Mouse (Mus musculus) right cerebral cortex, postnatal 36 days (tissue): ENCODE data around the gene Tcp1.
"Not testable (repeated sequence)": the region's sequence is repeated elsewhere in the genome, so short reads cannot be mapped to it uniquely, and the experiment has no call there.

Experiments
- DNase-seq, 2 experiments: peaks; one replicate each; pipeline ENCODE4 v3.0.0; 2022; ENCODE audit warnings: low spot score in 2 of 2, mixed read lengths in 1 of 2

The Tcp1 gene

GRCm38 (mm10) chr17:12915881-12916583 lies 531 bp downstream of the Tcp1 start, which contains the start of gene Mrpl18:
TSS of gene Mrpl18 (minus strand) at chr17:12916345.
- peak; percentile 99 to 100 for DNase-seq

- DNase-seq: peak in 1 of 2 experiments; percentile 34
These were observed 1.3 kb downstream of the Tcp1 start for GRCm38 (mm10) chr17:12916588-12917380.

- no peak for DNase-seq
These were observed 5.6 kb downstream of the Tcp1 start for GRCm38 (mm10) chr17:12921073-12921472.

GRCm38 (mm10) chr17:12925001-12925400 lies 9.5 kb downstream of the Tcp1 start:
- no peak for DNase-seq

GRCm38 (mm10) chr17:12925703-12926180 lies 10.2 kb downstream of the Tcp1 start:
- no peak for DNase-seq

GRCm38 (mm10) chr17:12931576-12931975 lies 16.1 kb downstream of the Tcp1 start:
- not testable (repeated sequence) for DNase-seq

- DNase-seq: no peak
These were observed 20.2 kb downstream of the Tcp1 start for GRCm38 (mm10) chr17:12935719-12936118.

- DNase-seq: no peak
These were observed 22.0 kb downstream of the Tcp1 start for GRCm38 (mm10) chr17:12937412-12937970.

- no peak for DNase-seq
These were observed 22.6 kb downstream of the Tcp1 start for GRCm38 (mm10) chr17:12938077-12938476.

GRCm38 (mm10) chr17:12939377-12940148 lies 24.1 kb downstream of the Tcp1 start:
- not testable (repeated sequence) for DNase-seq

GRCm38 (mm10) chr17:12940151-12940805 lies 24.8 kb downstream of the Tcp1 start, which contains the start of gene Acat3:
TSS of gene Acat3 (minus strand) at chr17:12940600.
- no peak for DNase-seq

GRCm38 (mm10) chr17:12941543-12942260 lies 26.2 kb downstream of the Tcp1 start:
- DNase-seq: no peak

GRCm38 (mm10) chr17:12942459-12943162 lies 27.1 kb downstream of the Tcp1 start:
- no peak for DNase-seq

GRCm38 (mm10) chr17:12949669-12950068 lies 34.2 kb downstream of the Tcp1 start:
- no peak for DNase-seq

GRCm38 (mm10) chr17:12956664-12957063 lies 41.2 kb downstream of the Tcp1 start:
- no peak for DNase-seq

- DNase-seq: not testable (repeated sequence)
These were observed 43.9 kb downstream of the Tcp1 start for GRCm38 (mm10) chr17:12959377-12959776.

- peak; percentile 93 to 95 for DNase-seq
These were observed 44.9 kb downstream of the Tcp1 start, which contains the start of gene Acat2 for GRCm38 (mm10) chr17:12960331-12960873. TSS of gene Acat2 (minus strand) at chr17:12960747.

- DNase-seq: no peak
These were observed 48.0 kb downstream of the Tcp1 start for GRCm38 (mm10) chr17:12963476-12963875.

GRCm38 (mm10) chr17:12967173-12967572 lies 51.7 kb downstream of the Tcp1 start:
- DNase-seq: no peak
